Mouse (Mus musculus) lung, embryonic 14.5 days (tissue): ENCODE data around the gene Rsad2. TPM values are rescaled to one million over a fixed set of nuclear protein-coding genes. Genes with fewer than 3 reads are reported as not detected.

ENCODE experiments used
- ATAC-seq: fragments of 200-750 bp; cut with Nextera tagmentation; 2 replicates; pipeline ENCODE4 v1.8.0; 2017; ENCODE audit warnings: mild to moderate bottlenecking, moderate TSS enrichment, moderate library complexity; ENCODE audit not compliant: insufficient read depth
- DNase-seq: peaks from one replicate; pipeline ENCODE4 v3.0.0-alpha.2; 2015
- H3K27ac ChIP-seq: fragments of 300-500 bp; sonication (generic); 2 replicates; pipeline ENCODE4 v1.5.1; 2014; ENCODE audit warnings: low read depth, mild to moderate bottlenecking, moderate library complexity
- H3K27me3 ChIP-seq: fragments of 300-500 bp; sonication (generic); 2 replicates; pipeline ENCODE4 v1.6.1; 2014; ENCODE audit warnings: low read length, control low read depth; ENCODE audit not compliant: insufficient read depth
- H3K36me3 ChIP-seq: fragments of 300-500 bp; sonication (generic); 2 replicates; pipeline ENCODE4 v1.6.1; 2014; ENCODE audit warnings: control low read depth; ENCODE audit not compliant: insufficient read depth
- H3K4me1 ChIP-seq: fragments of 300-500 bp; sonication (generic); 2 replicates; pipeline ENCODE4 v1.6.1; 2014; ENCODE audit warnings: antibody characterized with exemption, control low read depth; ENCODE audit not compliant: insufficient read depth
- H3K4me2 ChIP-seq: fragments of 300-500 bp; sonication (generic); 2 replicates; pipeline ENCODE4 v1.6.1; 2014; ENCODE audit warnings: mild to moderate bottlenecking
- H3K4me3 ChIP-seq: fragments of 300-500 bp; sonication (generic); 2 replicates; pipeline ENCODE4 v1.5.1; 2014; ENCODE audit warnings: low read depth, low read length
- H3K9ac ChIP-seq: fragments of 300-500 bp; sonication (generic); 2 replicates; pipeline ENCODE4 v1.6.1; 2014
- H3K9me3 ChIP-seq: fragments of 300-500 bp; sonication (generic); 2 replicates; pipeline ENCODE4 v1.6.1; 2016; ENCODE audit warnings: low read depth, low read length, control low read depth
- CTCF ChIP-seq: IDR thresholded peaks from 2 replicates; pipeline ENCODE4 v1.5.1; 2016; ENCODE audit warnings: antibody characterized with exemption, low read depth
- WGBS: fragments of 180-500 bp; shearing (Covaris S2); extraction: QIAGEN DNeasy Blood & Tissue Kit; methylation state at CpG from one replicate; pipeline ENCODE4 v1.1.7; 2014; 5-methylcytosine and 5-hydroxymethylcytosine counted together
- polyA plus RNA-seq: library from polyadenylated mRNA; unstranded; fragments of >200 nt; fragmentation: Nextera tagmentation; extraction: Ambion mirVana; gene quantifications from 2 replicates; pipeline ENCODE4 v1.2.1, GENCODE M21; 2014

The Rsad2 gene
- polyA plus RNA-seq, 1 experiment from 2014 or later, result 0.30 TPM

DNA sequence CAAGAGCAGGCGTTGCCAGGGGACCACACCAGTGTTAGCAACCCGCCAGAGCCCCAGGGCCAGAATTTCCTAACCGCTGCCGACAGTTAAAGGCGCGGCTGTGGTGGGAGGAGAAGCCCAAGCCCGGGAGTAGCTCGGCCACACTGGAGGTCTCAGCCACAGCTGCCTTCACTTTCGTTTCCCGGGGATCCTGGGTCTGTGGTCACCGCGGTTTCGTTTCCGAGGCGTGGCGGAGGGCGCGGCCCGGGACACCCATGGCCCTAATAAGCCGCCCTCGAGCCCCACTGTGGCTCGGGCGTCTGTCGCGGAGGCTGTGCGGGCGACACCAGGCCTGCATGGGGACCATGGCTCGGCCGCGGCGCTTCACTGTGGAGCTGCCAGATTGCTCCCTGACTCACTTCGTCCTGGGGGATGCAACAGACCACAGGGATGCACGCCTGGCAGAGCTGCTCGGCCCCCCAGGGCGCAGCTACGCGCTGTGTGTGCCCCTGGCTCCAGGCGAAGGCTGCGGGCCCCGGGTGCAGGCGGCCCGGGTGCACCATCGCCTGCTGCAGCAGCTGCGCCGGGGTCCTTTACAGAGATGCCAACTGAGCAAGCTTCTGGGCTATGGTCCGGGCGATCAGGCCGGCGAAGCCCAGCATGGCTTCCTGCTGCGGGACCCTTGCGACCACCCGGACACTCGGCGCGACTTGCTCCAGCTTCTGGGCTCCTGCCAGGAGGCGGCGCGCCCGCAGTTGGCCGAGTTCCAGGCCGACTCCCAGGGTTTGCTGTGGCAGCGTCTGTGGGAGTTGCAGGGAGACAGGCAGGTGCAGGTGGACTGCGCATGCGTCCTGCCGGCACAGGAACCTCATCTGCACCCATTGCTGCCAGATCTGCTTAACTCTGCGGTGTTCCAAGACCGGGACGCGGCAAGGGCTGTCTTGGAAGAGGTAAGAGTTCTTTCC lies 13.1 kb upstream of the Rsad2 start, which contains the start of gene Cmpk2:
TSS of gene Cmpk2 (plus strand) at position 107 of the 944 bp plus-strand sequence.
- peak; percentile 84 for DNase-seq
- Histone ChIP-seq H3K9ac (peak within 1 kb of the TSS; percentile 71), H3K27me3 (0 out of 2 replicates have a peak, but pooled peaks cover 3% of the 10 kb centered on the region), H3K4me1 (0 out of 2 replicates have a peak, but pooled peaks cover 4% of the 10 kb centered on the region), H3K36me3 (no peaks in the 10 kb centered on the region), H3K4me2 (peak within 1 kb of the TSS; percentile 98), H3K4me3 (peak within 1 kb of the TSS; percentile 65), H3K9me3 (no peaks in the 10 kb centered on the region), H3K27ac (peak within 1 kb of the TSS; percentile 89)
- ATAC-seq, result peak; percentile 87
- TF ChIP-seq CTCF, result peak; percentile 41
- WGBS, result under 1% methylated on average over 69 of the region's 69 CpGs

DNA sequence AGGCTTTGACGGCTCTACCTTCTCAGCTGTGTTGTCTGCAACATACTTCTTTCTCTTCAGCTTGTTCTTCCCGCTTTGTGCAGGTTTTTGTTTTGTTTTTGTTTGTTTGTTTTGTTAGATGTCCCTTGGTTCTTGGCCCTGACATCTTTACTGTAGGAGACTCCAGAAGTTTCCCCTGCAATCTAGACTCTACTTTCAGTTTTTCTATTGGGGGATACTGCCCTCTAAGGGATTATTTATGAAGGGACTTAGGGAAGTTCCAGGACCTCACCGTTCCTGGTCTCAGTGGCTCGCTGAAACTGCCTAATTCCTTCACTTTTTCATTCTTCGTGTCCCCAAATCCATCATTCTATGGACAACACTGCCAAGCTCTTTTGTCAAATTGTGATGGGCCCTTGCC lies 9.3 kb upstream of the Rsad2 start:
- no peak for TF ChIP-seq CTCF
- ATAC-seq (no peak), DNase-seq (peak; percentile 31)
- Histone ChIP-seq H3K4me2 (no peak overlapping the region), H3K36me3 (no peaks in the 10 kb centered on the region), H3K27ac (no peak overlapping the region), H3K9ac (no peak overlapping the region), H3K27me3 (no peaks in the 10 kb centered on the region), H3K4me3 (no peak overlapping the region), H3K9me3 (no peaks in the 10 kb centered on the region), H3K4me1 (0 out of 2 replicates have a peak, but pooled peaks cover 4% of the 10 kb centered on the region)
- WGBS, result 57% methylated on average over 5 of the region's 5 CpGs

DNA sequence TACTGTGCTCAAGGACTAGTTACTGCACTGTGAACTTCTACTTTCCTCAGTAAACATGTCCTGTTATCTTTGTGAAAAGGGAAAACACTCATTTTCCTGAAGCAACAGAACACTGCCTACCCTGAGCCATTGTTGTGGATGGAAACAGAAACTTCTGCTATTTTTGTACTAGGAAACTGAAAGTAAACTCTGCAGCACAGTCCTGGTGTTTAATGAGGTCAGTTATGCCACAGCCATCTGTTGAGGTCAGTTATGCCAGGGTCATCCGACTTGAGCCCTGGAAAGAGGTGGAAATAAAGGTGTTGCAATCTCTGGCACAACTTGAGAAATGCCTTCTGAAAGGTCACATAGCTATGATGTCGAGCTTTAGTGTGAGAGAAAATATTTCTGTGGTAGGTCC lies 3.8 kb upstream of the Rsad2 start:
- DNase-seq (no peak), ATAC-seq (no peak)
- Histone ChIP-seq H3K27me3 (no peaks in the 10 kb centered on the region), H3K4me3 (no peak overlapping the region), H3K9me3 (no peaks in the 10 kb centered on the region), H3K4me1 (peaks cover 7% of the 10 kb centered on the region; the same call in 1 of the 2 replicates), H3K36me3 (no peaks in the 10 kb centered on the region), H3K27ac (no peak overlapping the region), H3K9ac (no peak overlapping the region), H3K4me2 (no peak overlapping the region)
- TF ChIP-seq CTCF, result no peak
- 24% methylated on average over 2 of the region's 2 CpGs for WGBS

DNA sequence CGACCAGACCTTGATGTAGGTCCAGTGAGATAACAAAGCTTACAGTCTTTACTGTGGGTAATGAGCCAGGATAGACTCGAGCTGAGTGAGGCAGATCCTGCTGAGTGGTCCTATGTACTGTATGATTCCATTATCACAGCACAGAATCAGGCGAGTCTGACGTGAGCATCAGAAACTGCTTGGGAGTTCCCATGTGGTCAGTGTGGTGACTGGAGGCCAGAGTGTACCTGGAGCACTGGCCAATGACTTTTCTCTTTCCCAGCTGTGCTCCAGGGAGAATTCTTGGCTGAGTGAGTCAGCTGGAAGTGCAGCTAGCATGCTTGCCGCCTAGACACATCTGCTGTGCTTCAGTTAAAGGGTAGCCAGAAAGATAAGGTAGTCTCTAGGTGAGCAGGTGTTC lies 1.6 kb downstream of the Rsad2 start:
- Histone ChIP-seq H3K36me3 (no peaks in the 10 kb centered on the region), H3K4me2 (no peak overlapping the region), H3K9ac (no peak overlapping the region), H3K4me3 (no peak overlapping the region), H3K4me1 (peaks cover 7% of the 10 kb centered on the region; the same call in 1 of the 2 replicates), H3K9me3 (no peaks in the 10 kb centered on the region), H3K27me3 (no peaks in the 10 kb centered on the region), H3K27ac (no peak overlapping the region)
- DNase-seq (no peak), ATAC-seq (no peak)
- 43% methylated on average over 5 of the region's 5 CpGs for WGBS
- TF ChIP-seq CTCF, result no peak

DNA sequence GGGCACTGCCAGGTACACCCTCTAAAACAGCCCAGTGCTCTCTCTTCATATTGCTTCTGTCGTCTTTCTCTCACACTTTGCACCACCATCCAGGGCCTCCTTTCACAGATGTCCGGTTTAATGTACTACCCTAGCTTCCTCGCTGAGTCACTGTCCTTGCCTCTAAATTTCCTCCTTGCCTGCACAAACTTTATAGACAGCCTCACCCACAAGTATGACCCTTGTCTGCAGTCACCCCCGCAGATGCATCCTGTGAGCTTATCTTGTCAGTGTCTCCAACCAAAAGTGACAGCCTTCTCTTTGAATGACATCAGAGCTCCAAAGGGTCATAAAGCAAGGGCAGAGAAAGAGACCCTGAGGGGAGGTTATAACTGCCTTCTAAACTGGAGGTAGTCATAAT lies 3.3 kb downstream of the Rsad2 start:
- no peaks in the 10 kb centered on the region for H3K36me3 ChIP-seq
- no peak for TF ChIP-seq CTCF
- peaks cover 7% of the 10 kb centered on the region; the same call in 1 of the 2 replicates for H3K4me1 ChIP-seq
- no peak overlapping the region for H3K9ac ChIP-seq
- H3K4me3 ChIP-seq, result no peak overlapping the region
- no peaks in the 10 kb centered on the region for H3K9me3 ChIP-seq
- ATAC-seq (no peak), DNase-seq (no peak)
- H3K27me3 ChIP-seq, result no peaks in the 10 kb centered on the region
- 41% methylated on average over 4 of the region's 4 CpGs for WGBS
- H3K4me2 ChIP-seq, result no peak overlapping the region
- H3K27ac ChIP-seq, result no peak overlapping the region

DNA sequence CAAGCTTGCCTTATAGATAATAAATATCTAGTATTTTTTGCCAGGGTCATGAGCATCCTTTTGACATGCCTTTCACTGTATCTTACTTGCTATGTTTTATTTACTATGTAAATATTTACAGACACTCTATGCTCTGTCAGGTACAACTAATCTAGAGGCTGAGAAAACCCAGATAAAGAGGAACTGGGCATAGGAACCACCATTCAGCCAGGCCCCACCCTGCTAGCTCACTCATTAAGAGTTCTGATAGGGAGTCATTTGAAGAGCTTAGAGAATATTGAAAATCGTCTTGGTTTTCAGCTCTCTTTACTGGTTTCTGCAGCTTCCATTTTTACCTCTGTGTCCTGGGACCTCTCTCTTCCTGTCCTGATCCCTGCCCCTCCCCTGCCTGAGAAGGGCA lies 5.1 kb downstream of the Rsad2 start:
- H3K9ac ChIP-seq, result no peak overlapping the region
- H3K4me2 ChIP-seq, result no peak overlapping the region
- H3K4me1 ChIP-seq, result peaks cover 4% of the 10 kb centered on the region; the same call in 1 of the 2 replicates
- TF ChIP-seq CTCF, result no peak
- H3K9me3 ChIP-seq, result no peaks in the 10 kb centered on the region
- no peak overlapping the region for H3K4me3 ChIP-seq
- H3K27ac ChIP-seq, result no peak overlapping the region
- no peaks in the 10 kb centered on the region for H3K27me3 ChIP-seq
- H3K36me3 ChIP-seq, result no peaks in the 10 kb centered on the region
- DNase-seq (no peak), ATAC-seq (no peak)
- WGBS, result 26% methylated on average over 1 of the region's 1 CpGs

DNA sequence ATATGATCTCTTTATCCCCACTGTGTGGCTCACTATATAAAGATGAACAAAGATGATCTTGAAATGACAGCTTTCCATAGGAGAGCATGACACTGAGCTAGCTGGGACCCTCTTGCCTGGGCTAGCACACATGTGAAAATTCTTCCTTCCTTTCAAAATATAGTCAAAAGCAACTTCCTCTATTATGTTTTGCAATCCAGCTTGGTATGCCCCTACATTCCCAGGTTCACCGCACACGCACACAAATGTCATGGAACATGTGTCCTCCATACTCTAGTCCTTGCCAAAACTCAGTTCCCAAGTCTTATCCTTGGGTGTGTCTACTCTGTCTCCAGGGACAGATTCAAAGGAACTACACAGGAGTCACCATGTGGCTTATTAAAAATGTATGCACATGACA lies 6.8 kb downstream of the Rsad2 start:
- Histone ChIP-seq H3K27me3 (no peaks in the 10 kb centered on the region), H3K4me1 (no peaks in the 10 kb centered on the region), H3K4me2 (no peak overlapping the region), H3K9me3 (no peaks in the 10 kb centered on the region), H3K36me3 (no peaks in the 10 kb centered on the region), H3K27ac (no peak overlapping the region), H3K4me3 (no peak overlapping the region), H3K9ac (no peak overlapping the region)
- no peak for TF ChIP-seq CTCF
- ATAC-seq, result no peak
- no peak for DNase-seq
- WGBS, result 99% methylated on average over 2 of the region's 2 CpGs
